In the genomic region with DNA sequence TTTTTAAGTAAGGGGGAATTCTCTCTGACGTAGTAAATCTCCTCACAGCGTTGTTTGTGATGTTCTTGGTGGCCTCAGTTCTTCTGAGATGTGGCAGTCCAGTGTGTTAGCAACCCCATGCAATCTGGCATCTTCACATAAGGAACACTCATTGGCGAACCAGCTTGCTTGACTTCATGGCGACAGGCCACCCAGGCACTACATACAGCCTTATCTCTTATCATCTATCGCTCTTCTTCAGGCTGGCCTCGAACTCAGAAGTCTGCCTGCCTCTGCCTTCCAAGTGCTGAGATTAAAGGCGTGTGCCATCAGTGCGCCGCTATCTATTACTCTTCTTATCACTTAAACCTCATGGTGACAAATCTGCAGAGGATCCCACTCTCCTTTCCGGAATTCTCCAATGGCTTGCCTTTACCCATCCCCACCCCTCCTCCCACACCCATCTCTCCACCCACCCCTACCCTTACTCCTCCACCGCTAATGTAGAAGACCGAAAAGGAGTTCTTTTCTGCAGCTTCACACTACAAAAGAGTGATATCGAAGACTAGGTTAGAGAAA, we compare ENCODE assay signal across 8 mouse cellular contexts. TPM values are rescaled to one million over a fixed set of nuclear protein-coding genes. Genes with fewer than 3 reads are reported as not detected.
DNase-seq lines count a peak whose midpoint lies in the region; ATAC-seq and TF ChIP-seq lines count a peak whose summit lies in the region.

A gene (plus strand): TSS at position 508 of the 558 bp plus-strand sequence.

- no peak for TF ChIP-seq EP300 in stomach, postnatal 0 days (optimal IDR thresholded peaks at IDR 0.05)

- H3K9me3 ChIP-seq in embryonic facial prominence, embryonic 11.5 days (replicated peaks; ENCODE audit: control insufficient read depth, low read length): no peaks in the 10 kb centered on the region
- no peaks in the 10 kb centered on the region for H3K9me3 ChIP-seq in liver, embryonic 11.5 days (ENCODE audit: control insufficient read depth, low read length)
- H3K9me3 ChIP-seq in stomach, postnatal 0 days (ENCODE audit: control insufficient read depth, low read length): no peaks in the 10 kb centered on the region

- DNase-seq in gastrocnemius, adult 18-20 months (ENCODE audit: low spot score): no peak
- no peak for DNase-seq in gastrocnemius, postnatal 25 days
- no peak for DNase-seq in embryonic facial prominence, embryonic 11.5 days (ENCODE audit: low spot score)
- no peak for DNase-seq in heart, postnatal 36 days
- DNase-seq in liver, embryonic 11.5 days (ENCODE audit: low spot score): no peak
- DNase-seq in stomach, postnatal 0 days (ENCODE audit: low spot score): no peak
- no peak for DNase-seq in T-cell, adult 2 months (ENCODE audit: low spot score)

- no peak within 1 kb of the TSS for H3K27ac ChIP-seq in embryonic facial prominence, embryonic 11.5 days (replicated peaks; ENCODE audit: low read depth, low read length)
- no peak within 1 kb of the TSS for H3K27ac ChIP-seq in liver, embryonic 11.5 days (ENCODE audit: low read depth, low read length)
- H3K27ac ChIP-seq in stomach, postnatal 0 days (replicated peaks): peak within 1 kb of the TSS; percentile 66

- H3K4me1 ChIP-seq in embryonic facial prominence, embryonic 11.5 days (ENCODE audit: control insufficient read depth, insufficient read depth, low read length): peaks cover 2% of the 10 kb centered on the region; the same call in 1 of the 2 replicates
- no peaks in the 10 kb centered on the region for H3K4me1 ChIP-seq in liver, embryonic 11.5 days (replicated peaks; ENCODE audit: control insufficient read depth, insufficient read depth, low read length)
- H3K4me1 ChIP-seq in stomach, postnatal 0 days (replicated peaks; ENCODE audit: control insufficient read depth, insufficient read depth): peaks cover 5% of the 10 kb centered on the region; the same call in 1 of the 2 replicates

- peak within 1 kb of the TSS; percentile 48 for H3K9ac ChIP-seq in embryonic facial prominence, embryonic 11.5 days (replicated peaks; ENCODE audit: low read length)
- no peak within 1 kb of the TSS for H3K9ac ChIP-seq in liver, embryonic 11.5 days (ENCODE audit: low read depth, low read length)
- H3K9ac ChIP-seq in stomach, postnatal 0 days (ENCODE audit: low read length): peak within 1 kb of the TSS; percentile 49

- peak within 1 kb of the TSS; percentile 36 for H3K4me3 ChIP-seq in embryonic facial prominence, embryonic 11.5 days (ENCODE audit: low read depth, low read length)
- H3K4me3 ChIP-seq in liver, embryonic 11.5 days (ENCODE audit: low read depth, low read length): peak within 1 kb of the TSS; percentile 30; the same call in 1 of the 2 replicates
- H3K4me3 ChIP-seq in stomach, postnatal 0 days (ENCODE audit: low read depth, low read length): peak within 1 kb of the TSS; percentile 40

- H3K36me3 ChIP-seq in embryonic facial prominence, embryonic 11.5 days (replicated peaks; ENCODE audit: control insufficient read depth, insufficient read depth, low read depth, low read length): no peaks in the 10 kb centered on the region
- no peaks in the 10 kb centered on the region for H3K36me3 ChIP-seq in liver, embryonic 11.5 days (ENCODE audit: control insufficient read depth, insufficient read depth, low read length)
- H3K36me3 ChIP-seq in stomach, postnatal 0 days (ENCODE audit: control insufficient read depth, insufficient read depth, low read length): no peaks in the 10 kb centered on the region

- no peak for ATAC-seq in embryonic facial prominence, embryonic 11.5 days (replicated peaks; ENCODE audit: insufficient number of reproducible peaks, low FRiP score, low TSS enrichment, low read depth)
- ATAC-seq in liver, embryonic 11.5 days (replicated peaks; ENCODE audit: low FRiP score): no peak
- no peak for ATAC-seq in stomach, postnatal 0 days (ENCODE audit: low FRiP score, low TSS enrichment)
- ATAC-seq in inflammation-experienced regulatory T-cells, adult 6 months: no peak

- WGBS in embryonic facial prominence, embryonic 11.5 days: 50% methylated on average over 13 of the region's 13 CpGs
- 35% methylated on average over 13 of the region's 13 CpGs for WGBS in liver, embryonic 11.5 days
- whole genome bisulfite sequencing in stomach, postnatal 0 days: 49% methylated on average over 13 of the region's 13 CpGs

- H3K4me2 ChIP-seq in embryonic facial prominence, embryonic 11.5 days (ENCODE audit: low read depth, low read length): peak within 1 kb of the TSS; percentile 40
- peak within 1 kb of the TSS; percentile 50 for H3K4me2 ChIP-seq in liver, embryonic 11.5 days
- peak within 1 kb of the TSS; percentile 48 for H3K4me2 ChIP-seq in stomach, postnatal 0 days (replicated peaks; ENCODE audit: low read depth)

- intact Hi-C loops in heart, postnatal 36 days (cut with DNase I): no loop called here

- H3K27me3 ChIP-seq in embryonic facial prominence, embryonic 11.5 days (ENCODE audit: control insufficient read depth, insufficient read depth, low read length): no peaks in the 10 kb centered on the region
- H3K27me3 ChIP-seq in liver, embryonic 11.5 days (replicated peaks; ENCODE audit: control insufficient read depth, insufficient read depth, low read length): peaks cover 21% of the 10 kb centered on the region
- H3K27me3 ChIP-seq in stomach, postnatal 0 days (ENCODE audit: control insufficient read depth, insufficient read depth, low read length): 0 out of 2 replicates have a peak, but pooled peaks cover 3% of the 10 kb centered on the region

- no peak for TF ChIP-seq CTCF in stomach, postnatal 0 days (IDR thresholded peaks at IDR 0.05; ENCODE audit: low read depth)

RNA-seq across cellular contexts. Expression of the gene that starts here (rescaled TPM):
- total RNA-seq in gastrocnemius, adult 18-20 months (2021): 10 to 100 TPM; 11.9 to 18.9 TPM
- 10 to 100 TPM in 1 of 2 experiments, 1 to 10 TPM in 1; 6.9 to 15.7 TPM for total RNA-seq in gastrocnemius, postnatal 25 days (2021)
- 16.7 and 17.7 TPM in 2 replicates for polyA plus RNA-seq in embryonic facial prominence, embryonic 11.5 days (2014; fragmentation: Nextera tagmentation; extraction: Ambion mirVana)
- total RNA-seq in heart, postnatal 36 days (2021): 10 to 100 TPM; 13.2 to 22.4 TPM
- 1.3 and 1.5 TPM in 2 replicates for polyA plus RNA-seq in liver, embryonic 11.5 days (2014; fragmentation: Nextera tagmentation; extraction: Ambion mirVana)
- polyA plus RNA-seq in stomach, postnatal 0 days (2015; fragmentation: Nextera tagmentation; extraction: Ambion mirVana): 28.3 and 31.1 TPM in 2 replicates
- polyA plus RNA-seq in inflammation-experienced regulatory T-cells, adult 6 months (2017; shearing (Covaris generic)): not detected
